Mouse (Mus musculus) neutrophil, adult 83 days (primary cell): ENCODE measurements around the gene Krt72. TPM values are rescaled to one million over a fixed set of nuclear protein-coding genes. Genes with fewer than 3 reads are reported as not detected.

Experiments used
- total RNA-seq, 2 experiments: library from RNA; stranded (reverse); gene quantifications; one replicate each; pipeline ENCODE4 v1.2.4; 2023

The Krt72 gene
- total RNA-seq: not detected

GRCm38 (mm10) chr15:101786360-101786759 lies at the start of gene Krt72:
Krt72 (minus strand) TSS chr15:101786460.

DNA sequence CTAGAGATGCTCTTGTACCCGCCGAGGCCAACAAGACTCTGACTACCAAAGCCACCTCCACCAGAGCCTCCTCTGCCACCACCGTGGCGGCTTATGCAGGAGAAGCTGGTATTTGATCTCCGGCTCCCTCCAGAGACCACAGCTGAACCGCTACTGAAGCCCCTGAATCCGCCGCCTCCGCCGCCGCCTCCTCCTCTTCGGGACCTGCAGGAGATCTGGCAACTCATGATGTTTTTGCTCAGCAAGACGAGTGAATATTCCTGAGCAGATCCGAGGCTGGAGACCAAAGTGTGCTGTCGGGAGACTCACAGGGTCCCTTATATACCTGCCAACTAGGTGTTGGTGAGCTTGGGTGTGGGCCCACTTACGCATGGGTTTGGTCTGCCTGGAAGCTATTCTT lies 31.6 kb upstream of the Krt72 start, which contains the start of gene Krt2:
Gene Krt2, minus strand, starts transcription at position 295 of the 400 bp plus-strand sequence.

GRCm38 (mm10) chr15:101802296-101802835 lies 16.1 kb upstream of the Krt72 start, which contains the start of gene Krt73:
Krt73 (minus strand) TSS chr15:101802346.

GRCm38 (mm10) chr15:101742711-101743110 lies 43.5 kb downstream of the Krt72 start, which contains the start of gene Krt71:
Krt71 (minus strand) TSS chr15:101743109.

Other genes starting within 250 kb of the Krt72 start
- gene Krt82, start 235.8 kb downstream of the Krt72 start, total RNA-seq: not detected
- gene Krt90, start 223.5 kb downstream of the Krt72 start, total RNA-seq: not detected
- gene Krt75, start 212.6 kb downstream of the Krt72 start, total RNA-seq: under 1 TPM; 0.64 to 0.70 TPM
- gene Gm5414, start 158.3 kb downstream of the Krt72 start, total RNA-seq: not detected
- gene Gm5478, start 139.1 kb downstream of the Krt72 start, total RNA-seq: not detected
- gene Krt6b, start 106.2 kb downstream of the Krt72 start, total RNA-seq: not detected
- gene Krt6a, start 92.2 kb downstream of the Krt72 start, total RNA-seq: not detected
- not detected for gene Krt5, start 73.6 kb downstream of the Krt72 start, total RNA-seq
- not detected for gene Krt71, start 43.4 kb downstream of the Krt72 start, total RNA-seq
- gene Krt73, start 15.9 kb upstream of the Krt72 start, total RNA-seq: not detected
- gene Krt2, start 31.7 kb upstream of the Krt72 start, total RNA-seq: not detected
- not detected for gene Krt1, start 64.3 kb upstream of the Krt72 start, total RNA-seq
- not detected for gene Krt77, start 83.2 kb upstream of the Krt72 start, total RNA-seq
- gene Krt76, start 106.5 kb upstream of the Krt72 start, total RNA-seq: not detected
- gene Krt4, start 138.3 kb upstream of the Krt72 start, total RNA-seq: not detected
- gene Krt79, start 153.9 kb upstream of the Krt72 start, total RNA-seq: not detected
- not detected for gene Krt78, start 167.8 kb upstream of the Krt72 start, total RNA-seq
- not detected for gene Krt8, start 218.0 kb upstream of the Krt72 start, total RNA-seq
- gene Krt18, start 241.7 kb upstream of the Krt72 start, total RNA-seq: under 1 TPM; 0.46 to 0.94 TPM